Mouse (Mus musculus) hindbrain, embryonic 12.5 days (tissue): ENCODE measurements around the gene Ap3m1. TPM values are rescaled to one million over a fixed set of nuclear protein-coding genes. Genes with fewer than 3 reads are reported as not detected.

Experiments
- ATAC-seq: fragments of 200-750 bp; cut with Nextera tagmentation; 2 replicates; pipeline ENCODE4 v1.8.0; 2017; ENCODE audit warnings: moderate TSS enrichment; ENCODE audit not compliant: low FRiP score
- H3K27ac ChIP-seq: fragments of 300-500 bp; sonication (generic); 2 replicates; pipeline ENCODE4 v1.5.1; 2016; ENCODE audit warnings: mild to moderate bottlenecking
- H3K27me3 ChIP-seq: fragments of 300-500 bp; sonication (generic); 2 replicates; pipeline ENCODE4 v1.6.1; 2016; ENCODE audit warnings: mild to moderate bottlenecking
- H3K36me3 ChIP-seq: fragments of 300-500 bp; sonication (generic); 2 replicates; pipeline ENCODE4 v1.6.1; 2016; ENCODE audit warnings: mild to moderate bottlenecking
- H3K4me1 ChIP-seq: fragments of 300-500 bp; sonication (generic); 2 replicates; pipeline ENCODE4 v1.6.1; 2016
- H3K4me2 ChIP-seq: fragments of 300-500 bp; sonication (generic); replicated peaks from 2 replicates; pipeline ENCODE4 v1.6.1; 2016; ENCODE audit warnings: mild to moderate bottlenecking
- H3K4me3 ChIP-seq: fragments of 300-500 bp; sonication (generic); 2 replicates; pipeline ENCODE4 v1.5.1; 2016; ENCODE audit warnings: mild to moderate bottlenecking
- H3K9ac ChIP-seq: fragments of 300-500 bp; sonication (generic); 2 replicates; pipeline ENCODE4 v1.6.1; 2016; ENCODE audit warnings: mild to moderate bottlenecking, moderate library complexity
- H3K9me3 ChIP-seq: fragments of 300-500 bp; sonication (generic); replicated peaks from 2 replicates; pipeline ENCODE4 v1.6.1; 2016; ENCODE audit warnings: mild to moderate bottlenecking
- WGBS: fragments of 180-500 bp; shearing (Covaris S2); methylation state at CpG from one replicate; pipeline ENCODE4 v1.1.7; 2016; 5-methylcytosine and 5-hydroxymethylcytosine counted together
- polyA plus RNA-seq: library from polyadenylated mRNA; unstranded; fragments of >200 nt; fragmentation: Nextera tagmentation; extraction: Ambion mirVana; gene quantifications from 2 replicates; pipeline ENCODE4 v1.2.1, GENCODE M21; 2016

Ap3m1 gene
- polyA plus RNA-seq, 1 experiment from 2014 or later: 105 TPM

DNA sequence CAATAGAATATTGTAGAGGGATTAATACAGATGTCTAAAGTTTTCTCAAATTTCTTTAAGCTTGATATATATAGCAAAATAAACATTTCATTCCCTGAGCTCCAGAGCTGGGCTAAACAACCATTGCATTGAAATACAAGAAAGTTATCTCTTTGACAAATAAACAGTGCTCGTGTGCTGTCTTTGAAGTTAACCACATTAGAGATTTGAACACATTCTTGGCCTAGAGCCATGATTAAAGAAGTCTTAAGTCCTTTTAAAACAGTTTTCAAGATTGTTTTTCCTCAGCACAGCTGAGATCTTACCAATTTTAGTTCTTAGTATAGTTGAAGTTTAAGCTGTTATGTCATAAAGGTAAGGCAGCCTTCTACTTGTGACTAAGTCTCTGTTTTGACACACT, 12.0 kb upstream of the Ap3m1 start:
- no peaks in the 10 kb centered on the region for H3K9me3 ChIP-seq
- no peak overlapping the region for H3K9ac ChIP-seq
- H3K4me2 ChIP-seq: no peak overlapping the region
- no peaks in the 10 kb centered on the region for H3K36me3 ChIP-seq
- H3K4me1 ChIP-seq: no peaks in the 10 kb centered on the region
- H3K27me3 ChIP-seq: no peaks in the 10 kb centered on the region
- ATAC-seq: no peak
- 68% methylated on average over 1 of the region's 1 CpGs for WGBS
- H3K27ac ChIP-seq: no peak overlapping the region
- H3K4me3 ChIP-seq: no peak overlapping the region

DNA sequence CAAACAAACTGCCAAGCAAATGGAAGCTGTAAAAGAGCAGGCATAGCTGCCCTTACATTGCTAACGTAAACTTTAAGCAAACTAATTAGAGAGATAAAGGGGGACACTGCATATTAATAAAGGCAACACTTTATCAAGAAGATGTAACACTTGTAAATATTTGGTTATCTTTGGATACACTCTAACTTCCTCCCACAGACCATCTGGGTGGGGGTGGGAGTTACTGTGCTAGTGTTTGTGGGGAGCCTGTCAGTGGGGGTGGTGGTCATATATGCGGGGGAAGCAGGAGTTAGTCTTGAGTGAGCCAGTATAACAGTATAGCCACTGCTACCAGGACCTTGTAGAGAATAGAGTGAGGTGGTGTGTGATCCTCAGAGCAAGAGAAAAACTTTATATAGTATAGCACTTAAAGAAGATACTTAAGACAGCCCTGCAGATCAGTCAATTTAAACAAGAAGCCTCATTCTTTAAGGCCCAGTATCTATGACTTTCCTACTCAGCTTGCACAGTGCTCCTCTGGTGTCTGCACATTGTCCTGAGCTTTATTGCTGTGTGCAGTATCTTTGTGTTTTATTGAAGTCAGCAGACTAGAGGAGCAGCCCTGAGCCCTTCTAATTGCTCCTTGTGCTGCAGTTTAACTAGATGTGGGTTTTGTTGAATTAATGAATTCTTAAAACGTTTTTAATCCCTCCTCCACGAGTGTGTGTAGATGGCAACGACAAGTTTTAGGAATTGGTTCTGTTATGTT, 10.6 kb upstream of the Ap3m1 start:
- Histone ChIP-seq H3K4me3 (no peak overlapping the region), H3K9me3 (no peaks in the 10 kb centered on the region), H3K27me3 (no peaks in the 10 kb centered on the region), H3K27ac (no peak overlapping the region), H3K36me3 (no peaks in the 10 kb centered on the region), H3K4me2 (no peak overlapping the region), H3K4me1 (no peaks in the 10 kb centered on the region), H3K9ac (no peak overlapping the region)
- no peak for ATAC-seq
- 88% methylated on average over 5 of the region's 5 CpGs for WGBS

DNA sequence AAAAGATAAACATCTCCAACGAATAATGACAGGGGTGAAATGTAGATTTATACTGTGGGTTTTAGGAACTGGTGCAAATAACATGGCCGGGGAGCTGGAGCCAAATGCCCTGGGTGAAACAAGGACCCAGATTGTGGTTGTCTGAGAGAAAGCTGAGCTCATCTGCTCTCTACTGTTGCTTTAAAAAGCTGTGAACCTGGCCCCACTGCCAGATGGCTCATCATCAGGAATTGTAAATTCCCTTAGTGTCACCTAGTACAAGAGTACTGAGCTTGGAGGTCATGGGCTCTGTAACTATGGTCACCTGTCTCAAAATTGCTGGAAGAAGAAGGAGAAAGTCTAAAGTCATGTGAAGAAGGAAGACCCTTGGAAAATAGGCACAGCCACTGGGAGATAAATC, 6.7 kb upstream of the Ap3m1 start:
- WGBS: 95% methylated on average over 2 of the region's 2 CpGs
- Histone ChIP-seq H3K4me2 (no peak overlapping the region), H3K36me3 (no peaks in the 10 kb centered on the region), H3K27me3 (no peaks in the 10 kb centered on the region), H3K4me1 (no peaks in the 10 kb centered on the region), H3K27ac (no peak overlapping the region), H3K9me3 (no peaks in the 10 kb centered on the region), H3K4me3 (no peak overlapping the region), H3K9ac (no peak overlapping the region)
- no peak for ATAC-seq

DNA sequence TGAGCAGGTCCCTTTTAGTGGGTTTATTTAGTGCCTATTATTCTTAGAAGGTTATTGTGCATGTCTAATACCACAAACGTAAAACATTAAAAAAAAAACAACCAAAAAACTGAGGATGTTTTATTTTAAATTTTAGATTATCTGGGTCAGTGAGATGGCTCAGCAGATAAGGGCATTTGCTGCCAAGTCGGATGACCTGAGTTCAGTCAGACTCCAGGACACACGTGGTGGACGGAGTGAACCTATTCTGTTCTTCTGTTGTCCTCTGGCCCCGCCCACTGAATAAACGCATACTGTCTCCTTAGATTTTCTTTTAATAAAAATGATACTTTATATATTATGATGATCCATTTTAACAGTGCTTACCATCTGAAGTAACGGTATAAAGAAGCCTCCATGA, 1.3 kb upstream of the Ap3m1 start:
- Histone ChIP-seq H3K4me1 (peaks cover 9% of the 10 kb centered on the region; the same call in 1 of the 2 replicates), H3K9me3 (no peaks in the 10 kb centered on the region), H3K4me3 (no peak overlapping the region), H3K4me2 (peak overlapping the region; percentile 76), H3K9ac (no peak overlapping the region), H3K27me3 (no peaks in the 10 kb centered on the region), H3K36me3 (no peaks in the 10 kb centered on the region), H3K27ac (no peak overlapping the region)
- ATAC-seq: no peak
- WGBS: 44% methylated on average over 7 of the region's 7 CpGs

DNA sequence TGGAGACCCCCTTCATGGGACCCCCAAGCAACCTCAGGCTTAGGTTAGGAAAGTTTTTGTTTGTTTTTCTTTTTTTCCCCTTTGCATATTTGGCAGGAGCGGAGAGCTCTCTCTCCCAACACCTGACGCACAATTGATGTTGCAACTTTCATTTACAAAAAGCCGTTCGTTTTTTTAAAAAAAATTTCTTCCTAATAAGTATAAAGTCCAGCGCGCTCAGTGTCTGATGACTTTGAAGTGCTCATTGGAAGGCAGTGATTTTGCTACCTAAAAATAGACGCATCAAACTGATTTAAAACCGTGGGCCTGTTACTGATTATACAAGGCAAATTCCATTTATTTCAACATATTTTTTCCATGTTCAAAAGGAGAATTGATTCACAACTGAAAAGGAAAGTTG, 843 bp upstream of the Ap3m1 start:
- WGBS: 9% methylated on average over 8 of the region's 8 CpGs
- ATAC-seq: no peak
- no peaks in the 10 kb centered on the region for H3K9me3 ChIP-seq
- H3K27ac ChIP-seq: peak overlapping the region; percentile 89; the same call in 1 of the 2 replicates
- H3K4me1 ChIP-seq: peaks cover 9% of the 10 kb centered on the region; the same call in 1 of the 2 replicates
- H3K27me3 ChIP-seq: no peaks in the 10 kb centered on the region
- H3K9ac ChIP-seq: no peak overlapping the region; the same call in 1 of the 2 replicates
- H3K4me3 ChIP-seq: peak overlapping the region; percentile 92
- H3K4me2 ChIP-seq: peak overlapping the region; percentile 76
- no peaks in the 10 kb centered on the region for H3K36me3 ChIP-seq

DNA sequence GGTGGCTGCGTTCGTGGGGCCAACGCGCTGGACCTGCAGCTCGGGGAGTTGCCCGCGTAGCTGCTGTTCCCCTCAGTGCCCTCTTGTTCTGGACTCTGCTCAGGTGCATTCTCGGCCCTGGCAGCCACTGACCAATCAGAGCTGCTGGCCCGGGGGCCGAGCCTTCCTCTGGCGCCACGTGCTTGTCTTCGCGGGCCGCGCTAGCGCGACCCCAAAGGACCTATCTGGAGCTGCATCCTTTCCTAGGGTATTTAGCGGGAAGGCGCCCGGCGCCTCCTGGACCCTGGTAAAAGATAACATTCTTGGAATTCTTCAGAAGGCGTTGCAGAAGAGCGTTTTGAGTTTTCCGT, 448 bp upstream of the Ap3m1 start:
- H3K9ac ChIP-seq: peak overlapping the region; percentile 55; the same call in 1 of the 2 replicates
- peak overlapping the region; percentile 76 for H3K4me2 ChIP-seq
- H3K4me3 ChIP-seq: peak overlapping the region; percentile 92
- no peaks in the 10 kb centered on the region for H3K27me3 ChIP-seq
- no peaks in the 10 kb centered on the region for H3K9me3 ChIP-seq
- H3K4me1 ChIP-seq: peaks cover 9% of the 10 kb centered on the region; the same call in 1 of the 2 replicates
- peak overlapping the region; percentile 89 for H3K27ac ChIP-seq
- under 1% methylated on average over 25 of the region's 25 CpGs for WGBS
- no peaks in the 10 kb centered on the region for H3K36me3 ChIP-seq
- peak; percentile 84 for ATAC-seq

DNA sequence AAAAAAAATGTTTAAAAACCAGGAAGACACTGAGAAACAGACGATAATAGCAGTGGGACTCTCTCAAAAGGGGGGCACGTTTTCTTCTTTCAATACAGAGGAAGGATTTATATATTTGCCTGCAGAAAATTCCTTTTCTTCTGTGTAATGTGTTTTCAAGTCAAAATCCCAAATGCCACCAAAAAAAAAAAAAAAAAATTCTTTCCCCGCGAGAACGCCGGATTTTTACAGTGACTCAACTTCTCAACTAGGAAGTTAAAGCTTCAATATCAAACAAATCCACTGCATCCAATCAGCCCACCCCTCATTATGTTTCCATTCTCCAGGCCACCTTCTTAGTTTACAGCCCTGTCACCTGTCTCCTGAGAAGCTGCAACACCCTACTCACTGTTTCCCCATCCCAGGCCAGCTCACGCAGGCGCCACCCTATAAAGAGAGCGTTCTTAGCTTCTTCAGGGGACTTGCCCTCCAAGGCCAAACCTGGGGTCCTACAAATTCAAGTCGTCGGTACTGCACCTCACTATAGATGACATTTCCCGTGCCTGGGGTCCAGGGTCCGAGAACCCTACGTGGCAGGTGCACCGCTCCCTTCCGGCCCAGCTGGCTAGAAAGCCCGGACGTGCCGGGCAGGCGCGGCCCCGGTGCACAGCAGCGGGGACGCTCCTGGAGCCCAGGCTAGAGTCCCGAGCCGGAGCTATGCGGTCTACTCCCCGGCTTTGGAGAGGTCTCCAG, 762 bp downstream of the Ap3m1 start:
- Histone ChIP-seq H3K4me1 (peaks cover 9% of the 10 kb centered on the region; the same call in 1 of the 2 replicates), H3K4me3 (peak overlapping the region; percentile 92), H3K4me2 (peak overlapping the region; percentile 76), H3K36me3 (no peaks in the 10 kb centered on the region), H3K9ac (peak overlapping the region; percentile 83), H3K9me3 (no peaks in the 10 kb centered on the region), H3K27ac (peak overlapping the region; percentile 89), H3K27me3 (no peaks in the 10 kb centered on the region)
- ATAC-seq: no peak
- 10% methylated on average over 28 of the region's 28 CpGs for WGBS

DNA sequence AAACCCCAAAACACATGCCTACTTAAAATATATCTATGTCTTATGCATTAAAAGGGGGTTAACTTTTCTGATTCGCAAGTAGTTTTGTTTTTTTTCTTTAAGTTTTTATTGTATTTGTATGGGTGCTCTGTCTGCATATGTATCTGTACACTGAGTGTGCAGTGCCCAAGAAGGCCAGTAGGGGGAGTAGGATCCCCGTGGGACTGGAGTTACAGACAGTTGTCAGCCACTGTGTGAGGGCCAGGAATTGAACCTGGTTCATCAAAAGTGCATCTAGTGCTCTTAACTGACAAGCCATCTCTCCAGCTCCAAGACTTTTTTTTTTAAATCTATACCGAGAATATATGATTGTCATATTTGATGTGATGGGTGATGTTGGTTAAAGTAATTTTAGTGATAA, 1.6 kb downstream of the Ap3m1 start:
- H3K27me3 ChIP-seq: no peaks in the 10 kb centered on the region
- H3K36me3 ChIP-seq: no peaks in the 10 kb centered on the region
- peak overlapping the region; percentile 76; the same call in 1 of the 2 replicates for H3K4me2 ChIP-seq
- H3K4me1 ChIP-seq: peaks cover 9% of the 10 kb centered on the region; the same call in 1 of the 2 replicates
- no peak overlapping the region for H3K9ac ChIP-seq
- no peak for ATAC-seq
- H3K4me3 ChIP-seq: no peak overlapping the region
- 69% methylated on average over 3 of the region's 3 CpGs for WGBS
- H3K9me3 ChIP-seq: no peaks in the 10 kb centered on the region
- no peak overlapping the region for H3K27ac ChIP-seq

DNA sequence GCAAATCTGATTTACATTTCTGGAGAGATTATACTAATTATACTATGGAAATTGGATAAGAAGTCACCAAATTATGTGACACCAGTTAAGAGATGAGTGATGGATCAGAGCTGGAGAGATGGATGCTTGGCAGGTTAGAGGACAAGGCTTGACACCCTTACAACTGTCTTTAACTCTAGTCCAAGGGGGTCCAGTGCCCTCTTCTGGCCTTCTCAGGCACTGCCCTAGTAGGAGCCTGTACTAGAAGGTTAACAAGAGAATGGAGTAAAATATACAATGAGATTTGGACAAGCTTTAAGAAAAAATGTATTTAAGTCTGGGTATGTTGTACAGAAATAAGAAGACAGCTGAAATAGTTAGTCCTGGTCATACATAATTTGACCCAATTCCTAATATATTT, 3.4 kb downstream of the Ap3m1 start:
- Histone ChIP-seq H3K27ac (no peak overlapping the region), H3K4me3 (no peak overlapping the region), H3K27me3 (no peaks in the 10 kb centered on the region), H3K9me3 (no peaks in the 10 kb centered on the region), H3K4me2 (no peak overlapping the region), H3K4me1 (peaks cover 9% of the 10 kb centered on the region; the same call in 1 of the 2 replicates), H3K9ac (no peak overlapping the region), H3K36me3 (no peaks in the 10 kb centered on the region; the same call in 1 of the 2 replicates)
- no peak for ATAC-seq

DNA sequence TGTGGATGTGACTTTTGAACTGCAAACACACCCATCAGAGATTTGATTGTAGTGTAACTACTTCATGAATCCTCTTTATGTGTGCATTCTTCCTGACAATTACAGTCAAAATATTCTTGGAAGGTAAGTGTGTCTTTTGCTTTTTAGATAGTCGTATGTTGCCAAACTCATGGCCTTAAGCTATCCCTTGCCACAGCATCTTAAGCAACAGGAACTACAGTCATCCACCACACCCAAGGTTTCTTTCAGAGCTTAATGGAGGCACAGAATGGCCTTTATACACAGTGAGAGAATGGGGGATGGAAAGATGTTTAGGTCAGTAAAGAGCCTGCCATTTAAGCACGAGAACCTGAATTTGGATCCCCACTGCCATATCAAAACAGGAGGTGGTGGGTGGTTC, 4.5 kb downstream of the Ap3m1 start:
- WGBS: 93% methylated on average over 2 of the region's 2 CpGs
- H3K27ac ChIP-seq: no peak overlapping the region
- H3K9me3 ChIP-seq: no peaks in the 10 kb centered on the region
- no peaks in the 10 kb centered on the region for H3K27me3 ChIP-seq
- H3K9ac ChIP-seq: no peak overlapping the region
- H3K4me2 ChIP-seq: no peak overlapping the region
- no peak for ATAC-seq
- H3K36me3 ChIP-seq: no peaks in the 10 kb centered on the region; the same call in 1 of the 2 replicates
- no peak overlapping the region for H3K4me3 ChIP-seq
- H3K4me1 ChIP-seq: peaks cover 4% of the 10 kb centered on the region; the same call in 1 of the 2 replicates

DNA sequence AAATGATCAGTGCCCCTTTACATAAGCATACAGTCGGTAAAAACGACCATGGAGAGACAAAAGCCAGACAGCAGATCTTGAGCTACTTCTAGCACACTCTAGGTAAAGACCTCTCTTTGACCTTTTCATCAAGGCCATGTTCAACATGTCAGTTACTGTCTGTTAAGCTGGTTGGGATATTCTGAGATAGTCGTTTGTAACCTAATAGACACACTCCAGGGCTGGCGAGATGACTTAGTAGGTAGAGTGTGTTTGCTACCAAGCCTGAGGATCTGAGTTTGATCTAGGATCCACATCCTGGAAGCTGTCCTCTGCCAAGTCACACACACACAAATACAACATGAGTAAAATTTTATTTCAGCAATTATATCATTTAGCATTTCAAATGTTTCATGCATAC, 12.7 kb downstream of the Ap3m1 start:
- Histone ChIP-seq H3K4me3 (no peak overlapping the region), H3K27ac (no peak overlapping the region), H3K36me3 (peaks cover 41% of the 10 kb centered on the region), H3K4me1 (no peaks in the 10 kb centered on the region), H3K9ac (no peak overlapping the region), H3K9me3 (no peaks in the 10 kb centered on the region), H3K4me2 (no peak overlapping the region), H3K27me3 (no peaks in the 10 kb centered on the region)
- no peak for ATAC-seq
- 93% methylated on average over 4 of the region's 4 CpGs for WGBS

DNA sequence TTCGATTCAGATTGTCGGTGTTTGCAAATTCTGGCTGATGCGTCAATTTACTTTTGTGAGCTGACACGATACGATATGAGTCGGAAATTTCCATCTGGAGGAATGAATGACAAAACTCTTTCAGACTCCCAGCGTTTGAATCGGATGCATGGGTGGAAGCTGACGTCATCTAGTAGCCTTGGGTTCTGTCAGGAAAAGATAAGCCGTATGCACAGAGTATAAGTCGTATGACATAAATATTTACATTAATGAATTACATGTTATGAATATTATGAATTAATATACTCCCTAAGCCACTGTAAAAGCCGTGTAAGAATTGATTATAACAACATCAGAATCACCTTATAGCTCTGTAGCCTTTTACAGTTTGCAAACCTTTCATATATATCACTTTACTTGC, 13.2 kb downstream of the Ap3m1 start:
- peaks cover 46% of the 10 kb centered on the region for H3K36me3 ChIP-seq
- no peak overlapping the region for H3K4me2 ChIP-seq
- H3K9ac ChIP-seq: no peak overlapping the region
- H3K9me3 ChIP-seq: no peaks in the 10 kb centered on the region
- ATAC-seq: no peak
- no peak overlapping the region for H3K4me3 ChIP-seq
- H3K4me1 ChIP-seq: no peaks in the 10 kb centered on the region
- 94% methylated on average over 12 of the region's 12 CpGs for WGBS
- no peak overlapping the region for H3K27ac ChIP-seq
- H3K27me3 ChIP-seq: no peaks in the 10 kb centered on the region
